Mouse (Mus musculus) lung, embryonic 16.5 days (tissue): Measurements from ENCODE around the gene Slc25a44. TPM values are rescaled to one million over a fixed set of nuclear protein-coding genes. Genes with fewer than 3 reads are reported as not detected.
"Not testable (repeated sequence)": the region's sequence is repeated elsewhere in the genome, so short reads cannot be mapped to it uniquely, and the experiment has no call there.

Experiments used
- ATAC-seq: fragments of 200-750 bp; cut with Nextera tagmentation; 2 replicates; pipeline ENCODE4 v1.8.0; 2017; ENCODE audit warnings: low read depth, mild to moderate bottlenecking, moderate library complexity
- H3K27ac ChIP-seq: fragments of 300-500 bp; sonication (generic); 2 replicates; pipeline ENCODE4 v1.5.1; 2014; ENCODE audit warnings: mild to moderate bottlenecking, control low read depth, low read length
- H3K27me3 ChIP-seq: fragments of 300-500 bp; sonication (generic); 2 replicates; pipeline ENCODE4 v1.6.1; 2014; ENCODE audit warnings: low read depth, low read length, mixed read lengths; ENCODE audit not compliant: control insufficient read depth, insufficient read depth
- H3K36me3 ChIP-seq: fragments of 300-500 bp; sonication (generic); 2 replicates; pipeline ENCODE4 v1.6.1; 2014; ENCODE audit warnings: low read length; ENCODE audit not compliant: control insufficient read depth, insufficient read depth
- H3K4me1 ChIP-seq: fragments of 300-500 bp; sonication (generic); replicated peaks from 2 replicates; pipeline ENCODE4 v1.6.1; 2014; ENCODE audit warnings: low read length, mixed read lengths; ENCODE audit not compliant: control insufficient read depth, insufficient read depth
- H3K4me2 ChIP-seq: fragments of 300-500 bp; sonication (generic); 2 replicates; pipeline ENCODE4 v1.6.1; 2014; ENCODE audit warnings: low read depth, low read length, control low read depth
- H3K4me3 ChIP-seq: fragments of 300-500 bp; sonication (generic); 2 replicates; pipeline ENCODE4 v1.5.1; 2014; ENCODE audit warnings: mild to moderate bottlenecking, low read length, control low read depth
- H3K9ac ChIP-seq: fragments of 300-500 bp; sonication (generic); 2 replicates; pipeline ENCODE4 v1.6.1; 2014; ENCODE audit warnings: low read length, control low read depth
- H3K9me3 ChIP-seq: fragments of 300-500 bp; sonication (generic); 2 replicates; pipeline ENCODE4 v1.6.1; 2016; ENCODE audit warnings: low read length; ENCODE audit not compliant: control insufficient read depth
- WGBS: fragments of 180-500 bp; shearing (Covaris S2); extraction: QIAGEN DNeasy Blood & Tissue Kit; methylation state at CpG from one replicate; pipeline ENCODE4 v1.1.7; 2014; 5-methylcytosine and 5-hydroxymethylcytosine counted together
- polyA plus RNA-seq: library from polyadenylated mRNA; unstranded; fragments of >200 nt; fragmentation: Nextera tagmentation; extraction: Ambion mirVana; gene quantifications from 2 replicates; pipeline ENCODE4 v1.2.1, GENCODE M21; 2015

The Slc25a44 gene
- polyA plus RNA-seq, 1 experiment from 2014 or later = 16.0 TPM

DNA sequence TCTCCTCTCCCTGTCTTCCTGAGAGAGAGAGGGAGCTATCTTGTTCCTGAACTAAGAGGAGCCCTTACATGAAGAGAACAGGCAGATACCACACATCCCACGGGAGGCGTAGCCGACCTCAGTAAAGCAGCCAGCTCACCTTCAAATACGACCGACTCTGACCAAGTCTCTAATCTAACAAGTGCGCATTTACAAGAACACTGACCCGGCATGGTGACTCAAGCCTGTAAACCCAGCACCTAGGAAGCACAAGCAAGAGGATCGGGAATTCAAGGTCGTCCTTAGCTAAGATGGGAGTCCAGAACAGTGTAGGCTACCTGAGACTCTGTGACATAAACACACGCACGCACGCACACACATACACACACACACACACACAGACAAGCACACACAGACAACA is 17.5 kb upstream of the Slc25a44 start:
- H3K9ac ChIP-seq = no peak overlapping the region
- ATAC-seq = no peak
- peaks cover 6% of the 10 kb centered on the region for H3K4me1 ChIP-seq
- no peak overlapping the region for H3K27ac ChIP-seq
- H3K4me3 ChIP-seq = no peak overlapping the region
- no peaks in the 10 kb centered on the region for H3K9me3 ChIP-seq
- H3K27me3 ChIP-seq = no peaks in the 10 kb centered on the region
- no peak overlapping the region for H3K4me2 ChIP-seq
- H3K36me3 ChIP-seq = no peaks in the 10 kb centered on the region
- 77% methylated on average over 12 of the region's 12 CpGs for WGBS

- peak overlapping the region; percentile 13 for H3K4me3 ChIP-seq
- no peak overlapping the region for H3K27ac ChIP-seq
- no peaks in the 10 kb centered on the region for H3K27me3 ChIP-seq
- peak overlapping the region; percentile 32; the same call in 1 of the 2 replicates for H3K9ac ChIP-seq
- peak overlapping the region; percentile 45 for H3K4me2 ChIP-seq
- no peaks in the 10 kb centered on the region for H3K9me3 ChIP-seq
- peaks cover 17% of the 10 kb centered on the region for H3K4me1 ChIP-seq
- WGBS = 17% methylated on average over 27 of the region's 27 CpGs
- peak; percentile 15; the same call in 1 of the 2 replicates for ATAC-seq
- H3K36me3 ChIP-seq = no peaks in the 10 kb centered on the region
Observed at GRCm38 (mm10) chr3:88440500-88441381, 15.8 kb upstream of the Slc25a44 start.

GRCm38 (mm10) chr3:88439582-88439981 is 14.6 kb upstream of the Slc25a44 start:
- ATAC-seq = no peak
- H3K9ac ChIP-seq = no peak overlapping the region
- WGBS = 71% methylated on average over 4 of the region's 4 CpGs
- no peaks in the 10 kb centered on the region for H3K9me3 ChIP-seq
- H3K4me2 ChIP-seq = no peak overlapping the region
- no peaks in the 10 kb centered on the region for H3K36me3 ChIP-seq
- no peak overlapping the region for H3K4me3 ChIP-seq
- no peaks in the 10 kb centered on the region for H3K27me3 ChIP-seq
- H3K27ac ChIP-seq = no peak overlapping the region
- H3K4me1 ChIP-seq = peaks cover 17% of the 10 kb centered on the region

DNA sequence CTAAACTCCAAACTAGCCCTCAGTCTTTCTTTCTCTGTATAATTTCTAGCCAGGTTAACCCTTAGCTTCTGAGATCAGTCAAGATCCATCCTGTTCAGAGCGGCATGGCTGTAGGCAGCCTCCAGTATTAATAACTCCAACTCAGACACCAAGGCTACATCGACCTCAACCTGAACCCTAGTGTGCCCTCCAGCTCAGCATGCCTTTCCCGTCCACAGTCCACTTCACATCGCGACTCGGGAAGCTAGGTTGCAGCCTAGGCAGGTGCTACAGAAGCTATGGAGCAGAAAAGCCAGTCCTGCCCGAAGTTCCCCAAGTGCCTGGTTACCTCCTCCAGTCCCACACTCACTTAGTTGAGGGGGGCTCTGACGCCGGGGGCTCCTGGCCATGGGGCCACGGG is 12.5 kb upstream of the Slc25a44 start:
- Histone ChIP-seq H3K4me2 (peak overlapping the region; percentile 83), H3K9ac (no peak overlapping the region), H3K4me1 (peaks cover 17% of the 10 kb centered on the region), H3K27me3 (no peaks in the 10 kb centered on the region), H3K36me3 (no peaks in the 10 kb centered on the region), H3K27ac (no peak overlapping the region), H3K4me3 (peak overlapping the region; percentile 47), H3K9me3 (no peaks in the 10 kb centered on the region)
- ATAC-seq = no peak
- WGBS = 52% methylated on average over 10 of the region's 10 CpGs

- WGBS = 8% methylated on average over 29 of the region's 29 CpGs
Observed at GRCm38 (mm10) chr3:88436395-88437201, 11.7 kb upstream of the Slc25a44 start.

GRCm38 (mm10) chr3:88435515-88435914 is 10.6 kb upstream of the Slc25a44 start:
- H3K9me3 ChIP-seq = no peaks in the 10 kb centered on the region
- no peak overlapping the region for H3K9ac ChIP-seq
- 46% methylated on average over 10 of the region's 10 CpGs for WGBS
- H3K27ac ChIP-seq = no peak overlapping the region
- no peaks in the 10 kb centered on the region for H3K27me3 ChIP-seq
- H3K4me2 ChIP-seq = no peak overlapping the region
- H3K36me3 ChIP-seq = no peaks in the 10 kb centered on the region
- no peak overlapping the region for H3K4me3 ChIP-seq
- peaks cover 12% of the 10 kb centered on the region for H3K4me1 ChIP-seq
- ATAC-seq = no peak

More at GRCm38 (mm10) chr3:88436395-88437201, 11.7 kb upstream of the Slc25a44 start:
- Histone ChIP-seq H3K27me3 (no peaks in the 10 kb centered on the region), H3K4me1 (peaks cover 17% of the 10 kb centered on the region), H3K36me3 (no peaks in the 10 kb centered on the region), H3K9me3 (no peaks in the 10 kb centered on the region), H3K4me2 (peak overlapping the region; percentile 83), H3K4me3 (peak overlapping the region; percentile 47), H3K27ac (no peak overlapping the region), H3K9ac (peak overlapping the region; percentile 63)
- peak; percentile 84 for ATAC-seq

- H3K4me3 ChIP-seq, H3K36me3 ChIP-seq, ATAC-seq, H3K9me3 ChIP-seq, H3K9ac ChIP-seq, H3K4me2 ChIP-seq, H3K27ac ChIP-seq, H3K27me3 ChIP-seq: not testable (repeated sequence)
- peaks cover 11% of the 10 kb centered on the region for H3K4me1 ChIP-seq
- WGBS = 63% methylated on average over 8 of the region's 8 CpGs
Observed at GRCm38 (mm10) chr3:88428639-88429038, 3.7 kb upstream of the Slc25a44 start.

GRCm38 (mm10) chr3:88427342-88427905 is 2.5 kb upstream of the Slc25a44 start:
- H3K4me2 ChIP-seq = no peak overlapping the region
- no peak overlapping the region for H3K4me3 ChIP-seq
- H3K4me1 ChIP-seq = peaks cover 15% of the 10 kb centered on the region
- no peaks in the 10 kb centered on the region for H3K36me3 ChIP-seq
- H3K27me3 ChIP-seq = no peaks in the 10 kb centered on the region
- H3K9me3 ChIP-seq = no peaks in the 10 kb centered on the region
- no peak overlapping the region for H3K27ac ChIP-seq
- ATAC-seq = no peak
- WGBS = 64% methylated on average over 4 of the region's 4 CpGs
- H3K9ac ChIP-seq = no peak overlapping the region
